Mouse (Mus musculus) bone marrow, adult 2 months (tissue): Measurements from ENCODE around the gene Smim11.

Experiments
- CTCF ChIP-seq: fragments of 200-500 bp; IDR thresholded peaks from 2 replicates; pipeline ENCODE4 v1.5.1; 2011; ENCODE audit warnings: low read length, control low read depth; ENCODE audit not compliant: control insufficient read depth, insufficient read depth
- POLR2A ChIP-seq: fragments of 200-500 bp; IDR thresholded peaks from 2 replicates; pipeline ENCODE4 v1.6.1; 2011; ENCODE audit warnings: low read depth, mild to moderate bottlenecking, control low read depth, low read length, borderline replicate concordance; ENCODE audit not compliant: control insufficient read depth

- TF ChIP-seq POLR2A = no peak
- TF ChIP-seq CTCF = no peak
These were observed 8.0 kb downstream of the Smim11 start for GRCm38 (mm10) chr16:92309126-92309525.
